Mouse (Mus musculus) spleen, postnatal 4 days (tissue): ENCODE measurements at regions not wholly inside any gene's neighbourhood (a gene's known extent, or its start where the extent isn't known, plus 50 kb on each side); places are given as distances from the start of the nearest gene placed in this dataset.
"Not testable (repeated sequence)": the region's sequence is repeated elsewhere in the genome, so short reads cannot be mapped to it uniquely, and the experiment has no call there.

Source experiments
- DNase-seq, 2 experiments: peaks; one replicate each; pipeline ENCODE4 v3.0.0; 2022; ENCODE audit warnings: low spot score in 2 of 2

DNA sequence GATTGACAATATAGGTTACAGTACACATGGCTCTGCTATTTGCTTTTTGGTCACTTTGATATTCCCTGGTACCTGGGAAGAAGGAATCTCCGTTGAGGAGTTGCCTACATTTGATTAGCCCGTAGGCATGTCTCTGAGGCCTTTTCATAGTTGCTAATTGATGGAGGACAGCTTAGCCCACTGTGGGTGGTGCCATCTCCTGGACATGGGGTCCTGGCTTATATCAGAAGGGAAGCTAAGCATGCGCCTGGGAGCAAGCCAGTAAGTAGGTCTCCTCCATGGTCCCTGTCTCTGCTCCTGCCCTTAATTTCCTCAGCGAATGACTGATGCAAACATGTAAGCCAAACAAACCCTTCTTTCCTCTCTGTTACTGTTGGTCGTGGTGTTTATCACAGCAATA is 1335.8 kb upstream of the A1bg start:
- DNase-seq = no peak

GRCm38 (mm10) chr15:62257955-62258354 is 1335.1 kb upstream of the A1bg start:
- no peak for DNase-seq

- DNase-seq = no peak
Measured at GRCm38 (mm10) chr15:62257110-62257667, 1334.4 kb upstream of the A1bg start.

- no peak for DNase-seq
Measured at GRCm38 (mm10) chr15:62255571-62255970, 1332.8 kb upstream of the A1bg start.

GRCm38 (mm10) chr15:62253724-62254123 is 1330.9 kb upstream of the A1bg start:
- DNase-seq = no peak

DNA sequence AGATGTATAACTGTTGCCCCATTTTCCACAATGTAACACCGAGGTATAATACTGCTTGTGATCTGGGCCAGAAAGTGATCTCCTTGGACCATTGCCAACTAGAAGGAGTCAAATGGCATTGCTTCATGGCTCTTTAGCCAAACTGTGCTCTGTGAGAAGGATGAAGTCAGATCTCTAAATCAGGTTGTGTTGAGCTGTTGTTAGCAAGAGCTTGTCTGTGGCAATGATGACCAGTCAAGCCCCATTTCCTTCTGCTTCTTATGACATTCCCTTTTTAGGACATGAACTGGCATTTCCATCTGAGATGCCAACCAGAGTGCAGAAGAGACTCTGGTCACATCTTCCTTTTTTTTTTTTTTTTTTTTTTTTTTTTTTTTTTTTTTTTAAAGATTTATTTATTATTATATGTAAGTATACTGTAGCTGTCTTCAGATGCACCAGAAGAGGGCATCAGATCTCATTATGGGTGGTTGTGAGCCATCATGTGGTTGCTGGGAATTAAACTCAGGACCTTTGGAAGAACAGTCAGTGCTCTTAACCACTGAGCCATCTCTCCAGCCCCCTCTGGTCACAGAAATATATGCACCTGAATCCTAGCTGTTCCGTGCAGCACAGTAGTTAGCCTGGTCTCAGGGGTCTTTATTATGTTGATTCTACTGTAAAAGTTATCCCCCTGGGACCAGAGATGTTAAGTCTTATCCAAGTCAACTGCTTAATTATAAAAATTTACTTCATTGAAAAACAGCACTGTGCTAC is 1329.4 kb upstream of the A1bg start:
- not testable (repeated sequence) for DNase-seq

DNA sequence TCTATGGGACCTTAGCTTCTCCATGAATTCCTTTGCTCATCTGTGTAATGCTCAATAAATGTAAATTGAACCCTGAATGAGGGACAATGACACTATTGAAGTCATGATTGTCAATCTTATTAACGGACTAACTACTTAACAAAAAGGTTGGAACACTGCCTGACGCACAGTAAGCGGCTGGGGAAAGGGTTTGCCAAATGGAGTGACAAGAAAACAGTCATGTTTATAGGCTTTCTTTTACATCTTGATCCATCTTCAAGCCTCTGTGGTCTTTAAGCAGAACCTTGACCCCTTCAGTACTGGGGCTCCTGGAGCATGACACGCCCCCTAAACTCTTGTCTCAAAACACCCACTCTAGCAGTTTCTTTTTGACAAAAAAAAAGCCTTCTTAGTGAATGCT is 1326.6 kb upstream of the A1bg start:
- DNase-seq = no peak

GRCm38 (mm10) chr15:62246561-62247079 is 1323.8 kb upstream of the A1bg start:
- no peak for DNase-seq

DNA sequence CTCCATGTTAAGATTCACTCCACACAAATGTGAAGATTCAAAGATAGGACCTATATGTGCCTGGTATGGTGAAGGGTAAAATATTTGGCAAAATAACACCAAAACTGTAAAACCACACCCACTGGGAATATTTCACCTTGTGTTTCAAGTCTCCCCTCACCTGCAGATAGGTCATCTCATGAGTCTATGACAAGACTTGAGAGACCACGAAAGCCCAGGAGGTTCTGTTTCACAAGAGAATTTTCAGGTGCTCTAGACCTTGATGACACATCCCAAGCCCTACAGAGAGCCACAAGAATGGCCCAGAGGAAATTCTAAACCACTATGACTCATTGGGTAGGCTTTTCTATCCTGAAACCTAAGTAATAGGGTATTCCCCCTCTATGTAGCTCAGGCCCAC is 1322.4 kb upstream of the A1bg start:
- DNase-seq = no peak

GRCm38 (mm10) chr15:62244819-62245218 is 1322.0 kb upstream of the A1bg start:
- no peak for DNase-seq

GRCm38 (mm10) chr15:62240031-62240430 is 1317.2 kb upstream of the A1bg start:
- no peak for DNase-seq

GRCm38 (mm10) chr15:62238503-62239045 is 1315.8 kb upstream of the A1bg start:
- no peak for DNase-seq

DNA sequence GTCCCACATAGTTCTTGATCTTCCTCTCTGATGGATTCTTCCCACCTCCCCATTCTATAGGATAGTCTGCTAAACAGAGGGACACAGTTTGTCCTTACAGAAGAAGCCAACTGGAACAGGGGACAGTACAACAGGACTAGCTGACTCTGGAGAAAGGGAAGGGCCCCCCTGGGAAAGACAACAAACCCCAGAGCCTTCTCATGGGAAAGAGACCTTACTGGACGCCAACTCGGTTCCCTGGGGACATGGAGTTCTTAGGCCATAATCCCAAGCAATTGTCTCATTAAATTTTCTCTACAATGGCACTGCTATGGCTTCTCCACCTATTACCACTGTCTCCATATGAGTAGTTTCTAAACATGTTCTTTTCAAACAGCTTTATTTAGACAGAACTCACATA is 1313.2 kb upstream of the A1bg start:
- no peak for DNase-seq

GRCm38 (mm10) chr15:62234182-62234760 is 1311.5 kb upstream of the A1bg start:
- no peak for DNase-seq

DNA sequence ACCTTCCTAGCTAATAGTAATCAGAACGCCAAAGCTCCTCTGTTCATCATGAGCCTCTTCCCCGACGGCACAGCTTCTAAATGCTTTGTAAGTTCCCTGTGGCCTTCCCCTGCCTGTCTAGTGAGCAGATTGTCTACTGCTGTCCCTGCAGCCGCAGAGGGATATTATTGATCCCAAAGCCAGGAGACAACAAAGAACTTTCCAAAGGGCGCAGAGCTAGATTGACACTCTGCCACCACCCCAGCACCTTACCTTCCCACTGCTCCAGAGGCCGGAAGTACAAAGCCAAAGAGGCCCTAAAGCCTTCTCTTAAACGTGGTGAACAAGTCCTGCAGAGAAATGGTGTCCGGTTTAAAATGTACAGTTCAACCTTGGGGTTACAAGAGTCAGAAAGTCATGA is 1310.3 kb upstream of the A1bg start:
- no peak for DNase-seq

- no peak for DNase-seq
Measured at GRCm38 (mm10) chr15:62231709-62232108, 1308.9 kb upstream of the A1bg start.

- DNase-seq = no peak
Measured at GRCm38 (mm10) chr15:62230773-62231172, 1308.0 kb upstream of the A1bg start.

DNA sequence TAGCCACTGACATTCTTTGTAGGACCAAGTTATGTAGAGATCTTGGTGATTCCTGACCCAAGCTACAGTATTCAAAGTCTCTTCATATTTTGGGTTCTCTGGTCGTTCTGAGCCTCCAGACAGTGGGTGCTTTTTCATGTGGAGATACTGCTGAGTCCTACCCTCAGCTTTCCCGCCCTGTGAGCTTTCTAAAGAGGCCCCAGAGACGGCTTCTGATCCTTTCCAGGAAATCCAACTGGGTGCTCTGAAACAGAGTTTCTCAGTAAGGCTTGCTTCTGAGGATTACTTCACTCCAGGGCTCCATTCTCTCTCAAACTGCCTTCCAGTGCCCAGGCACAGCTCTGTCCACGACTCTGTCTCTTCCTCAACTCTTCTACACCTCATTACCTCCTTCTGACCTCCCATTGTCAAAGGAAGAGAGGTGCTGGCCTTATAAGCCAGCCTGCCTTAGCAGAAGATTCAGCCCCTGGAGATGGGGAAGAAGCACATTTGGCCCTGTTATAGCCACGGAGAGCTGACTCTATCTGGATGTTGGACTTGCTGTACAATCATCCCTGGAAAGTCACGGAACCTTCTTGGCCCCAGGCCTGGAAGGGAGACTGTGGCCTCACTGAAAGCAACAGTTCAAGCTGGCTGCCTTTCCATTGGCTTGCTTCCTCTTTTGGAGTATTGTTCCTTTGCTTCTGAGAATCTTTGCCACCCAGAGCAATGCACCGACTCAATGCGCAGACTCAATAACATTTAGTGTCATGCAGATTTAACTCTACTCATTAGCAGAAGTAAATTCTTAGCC is 1306.9 kb upstream of the A1bg start:
- DNase-seq = no peak

DNA sequence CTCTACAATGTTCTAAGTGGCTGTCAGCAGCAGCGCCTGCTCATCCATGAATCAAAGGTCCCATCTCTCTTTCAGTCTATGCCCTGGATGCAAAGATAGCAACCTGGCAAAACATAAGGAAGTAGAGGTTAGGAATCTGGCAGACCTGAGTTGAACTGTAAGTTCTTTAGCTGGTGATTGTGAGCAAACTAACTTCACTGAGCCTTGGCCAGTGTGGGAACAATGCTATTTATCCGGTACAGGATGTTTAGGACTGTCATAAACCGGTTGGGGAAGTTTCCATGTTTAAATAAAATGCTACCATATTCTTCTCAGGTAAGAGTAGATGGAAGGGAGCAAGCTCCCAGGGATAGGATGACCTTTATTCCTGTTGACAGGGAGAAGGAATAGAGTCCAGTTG is 1306.2 kb upstream of the A1bg start:
- DNase-seq = no peak

- no peak for DNase-seq
Measured at GRCm38 (mm10) chr15:62224798-62225197, 1302.0 kb upstream of the A1bg start.

DNA sequence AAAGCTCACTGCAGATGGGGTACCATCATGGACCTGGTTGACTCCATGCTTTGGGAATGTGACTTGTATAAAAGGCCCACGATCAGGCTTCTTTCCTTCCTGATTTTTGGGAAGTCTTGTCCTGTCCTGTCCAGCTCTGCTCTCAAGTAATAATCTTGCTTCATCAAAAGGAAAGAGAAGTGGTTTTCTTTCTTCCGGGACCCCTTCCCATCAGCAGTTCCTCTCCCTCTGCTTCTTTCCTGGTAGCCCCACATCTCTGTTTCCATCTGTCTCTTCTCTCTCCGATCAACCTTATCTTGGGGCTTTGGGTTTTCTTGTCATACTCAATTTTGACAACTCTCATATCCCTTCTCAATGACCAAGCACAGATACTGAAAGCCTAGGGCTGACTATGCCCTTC is 1301.4 kb upstream of the A1bg start:
- no peak for DNase-seq
